Mouse (Mus musculus) heart, embryonic 11.5 days (tissue): ENCODE results near the gene Dot1l. TPM values are rescaled to one million over a fixed set of nuclear protein-coding genes. Genes with fewer than 3 reads are reported as not detected.
A peak's percentile ranks its signal among the peaks of the same experiment; 100 is the strongest.
"Not testable (repeated sequence)": the region's sequence is repeated elsewhere in the genome, so short reads cannot be mapped to it uniquely, and the experiment has no call there.

Experiments
- ATAC-seq: fragments of 200-750 bp; cut with Nextera tagmentation; replicated peaks from 2 replicates; pipeline ENCODE4 v1.8.0; 2017; ENCODE audit warnings: moderate library complexity; ENCODE audit not compliant: insufficient number of reproducible peaks, low FRiP score, low TSS enrichment
- H3K27ac ChIP-seq: fragments of 300-500 bp; sonication (generic); 2 replicates; pipeline ENCODE4 v1.5.1; 2014; ENCODE audit warnings: mild to moderate bottlenecking, low read depth, low read length
- H3K27me3 ChIP-seq: fragments of 300-500 bp; sonication (generic); 2 replicates; pipeline ENCODE4 v1.6.1; 2014; ENCODE audit warnings: mild to moderate bottlenecking, low read length, mixed read lengths; ENCODE audit not compliant: control insufficient read depth, insufficient read depth
- H3K36me3 ChIP-seq: fragments of 300-500 bp; sonication (generic); 2 replicates; pipeline ENCODE4 v1.6.1; 2014; ENCODE audit warnings: mild to moderate bottlenecking, low read length, moderate library complexity, mixed read lengths; ENCODE audit not compliant: control insufficient read depth, insufficient read depth
- H3K4me1 ChIP-seq: fragments of 300-500 bp; sonication (generic); 2 replicates; pipeline ENCODE4 v1.6.1; 2014; ENCODE audit warnings: low read length; ENCODE audit not compliant: control insufficient read depth, insufficient read depth
- H3K4me2 ChIP-seq: fragments of 300-500 bp; sonication (generic); 2 replicates; pipeline ENCODE4 v1.6.1; 2014; ENCODE audit warnings: mild to moderate bottlenecking, moderate library complexity
- H3K4me3 ChIP-seq: fragments of 300-500 bp; sonication (generic); 2 replicates; pipeline ENCODE4 v1.5.1; 2014; ENCODE audit warnings: low read depth, low read length
- H3K9ac ChIP-seq: fragments of 300-500 bp; sonication (generic); 2 replicates; pipeline ENCODE4 v1.6.1; 2014; ENCODE audit warnings: mild to moderate bottlenecking, low read depth, low read length, moderate library complexity
- H3K9me3 ChIP-seq: fragments of 300-500 bp; sonication (generic); replicated peaks from 2 replicates; pipeline ENCODE4 v1.6.1; 2016; ENCODE audit warnings: low read length; ENCODE audit not compliant: control insufficient read depth
- WGBS: fragments of 180-500 bp; shearing (Covaris S2); extraction: QIAGEN DNeasy Blood & Tissue Kit; methylation state at CpG from one replicate; pipeline ENCODE4 v1.1.7; 2014; ENCODE audit not compliant: insufficient replicate concordance; 5-methylcytosine and 5-hydroxymethylcytosine counted together
- polyA plus RNA-seq: library from polyadenylated mRNA; unstranded; fragments of >200 nt; fragmentation: Nextera tagmentation; extraction: Ambion mirVana; gene quantifications from 2 replicates; pipeline ENCODE4 v1.2.1, GENCODE M21; 2014

The Dot1l gene
- polyA plus RNA-seq, 1 experiment from 2014 or later = 27.3 TPM

GRCm38 (mm10) chr10:80824827-80825226, 69.8 kb downstream of the Dot1l start:
- WGBS = 60% methylated on average over 2 of the region's 2 CpGs
- peaks cover 7% of the 10 kb centered on the region for H3K36me3 ChIP-seq
- no peak overlapping the region for H3K9ac ChIP-seq
- H3K27ac ChIP-seq = no peak overlapping the region
- no peak for ATAC-seq
- H3K4me3 ChIP-seq = no peak overlapping the region
- H3K4me1 ChIP-seq = peaks cover 15% of the 10 kb centered on the region
- H3K4me2 ChIP-seq = no peak overlapping the region
- no peaks in the 10 kb centered on the region for H3K27me3 ChIP-seq
- no peaks in the 10 kb centered on the region for H3K9me3 ChIP-seq

DNA sequence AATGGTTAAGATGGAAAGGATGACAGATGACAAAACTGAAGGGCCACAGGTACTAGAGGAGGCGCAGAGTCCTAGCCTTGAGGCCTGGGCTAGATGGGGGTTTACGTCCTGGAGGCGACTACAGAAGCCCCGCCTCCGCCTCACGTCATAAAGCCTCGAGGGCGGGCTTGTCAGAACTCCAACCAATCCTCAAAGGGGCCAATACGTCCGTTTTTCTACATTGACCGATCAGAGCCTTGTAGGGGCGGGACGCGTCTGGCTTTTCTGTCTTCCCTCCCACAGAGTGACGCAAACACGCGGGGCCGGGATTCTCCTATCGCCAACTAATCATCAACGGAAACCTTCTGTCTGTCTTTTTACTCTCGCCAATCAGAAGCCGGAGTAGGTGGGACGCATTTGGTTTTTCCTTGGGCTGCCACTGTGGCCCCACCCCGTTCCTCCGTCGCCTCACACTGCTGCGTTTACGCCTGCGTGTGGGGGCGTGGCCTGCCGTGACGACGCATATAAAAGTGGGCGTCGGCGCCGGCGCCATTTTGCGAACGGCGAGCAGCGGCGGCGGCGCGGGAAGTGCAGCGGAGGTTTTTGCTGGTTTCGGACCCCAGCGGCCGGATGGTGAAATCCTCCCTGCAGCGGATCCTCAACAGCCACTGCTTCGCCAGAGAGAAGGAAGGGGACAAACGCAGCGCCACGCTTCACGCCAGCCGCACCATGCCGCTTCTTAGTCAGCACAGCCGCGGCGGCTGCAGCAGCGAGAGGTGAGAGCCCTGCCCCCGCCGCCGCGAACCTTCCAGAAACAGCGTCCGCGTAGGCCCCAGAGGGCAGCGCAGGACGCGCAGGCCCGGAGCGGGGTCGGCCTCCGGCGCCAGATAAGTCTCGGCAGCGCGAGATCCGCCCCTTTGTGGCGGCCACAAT, 71.4 kb downstream of the Dot1l start, which contains the start of gene Oaz1:
Oaz1 (plus strand) TSS at position 506 of the 912 bp plus-strand sequence.
- no peaks in the 10 kb centered on the region for H3K9me3 ChIP-seq
- ATAC-seq = peak; percentile 94
- peaks cover 29% of the 10 kb centered on the region for H3K4me1 ChIP-seq
- peak within 1 kb of the TSS; percentile 76 for H3K4me3 ChIP-seq
- H3K4me2 ChIP-seq = peak within 1 kb of the TSS; percentile 99
- H3K9ac ChIP-seq = peak within 1 kb of the TSS; percentile 90
- WGBS = under 1% methylated on average over 77 of the region's 82 CpGs
- peak within 1 kb of the TSS; percentile 94 for H3K27ac ChIP-seq
- no peaks in the 10 kb centered on the region for H3K27me3 ChIP-seq
- peaks cover 7% of the 10 kb centered on the region for H3K36me3 ChIP-seq

DNA sequence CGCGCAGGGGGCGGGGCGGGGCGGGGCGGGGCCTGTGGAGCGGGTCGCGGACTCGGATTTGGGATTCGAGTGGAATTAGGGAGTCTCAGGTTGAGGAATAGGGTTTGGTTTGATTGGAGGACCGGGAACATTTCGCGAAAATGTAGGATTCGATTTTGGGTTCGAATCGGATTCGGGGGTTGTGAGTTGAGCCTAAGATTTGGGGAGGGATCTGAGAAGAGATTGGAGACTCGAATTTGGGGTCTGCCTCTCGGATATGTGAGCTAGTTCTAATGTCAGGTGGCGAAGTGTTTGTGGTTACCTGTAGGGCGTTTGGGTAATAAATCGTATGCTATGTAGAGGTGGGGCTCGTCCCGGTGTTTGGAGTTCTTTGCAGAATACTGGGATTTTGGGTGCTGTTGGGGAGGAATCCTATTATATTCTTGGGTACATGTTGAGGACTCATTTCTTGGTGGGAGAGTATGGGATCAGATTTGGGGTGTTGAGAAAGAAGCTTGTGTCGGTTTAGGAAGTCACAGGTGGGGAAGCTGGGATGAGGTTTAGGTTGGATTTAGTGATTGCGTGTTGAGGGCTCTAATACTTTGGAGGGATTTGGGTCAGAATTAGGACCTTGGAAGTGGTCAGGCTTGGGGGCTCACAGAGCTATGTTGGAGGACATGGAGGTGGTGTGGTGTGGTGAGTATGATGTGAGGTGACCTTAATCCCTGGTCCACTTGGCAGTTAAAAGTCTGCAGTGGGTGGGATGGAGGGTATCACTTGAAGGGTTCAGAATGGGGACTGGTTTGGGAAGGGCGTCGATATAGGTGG, 72.3 kb downstream of the Dot1l start:
- H3K4me3 ChIP-seq = peak overlapping the region; percentile 76
- H3K4me1 ChIP-seq = peaks cover 30% of the 10 kb centered on the region
- WGBS = 8% methylated on average over 29 of the region's 29 CpGs
- peak overlapping the region; percentile 90 for H3K9ac ChIP-seq
- H3K4me2 ChIP-seq = peak overlapping the region; percentile 99
- peak overlapping the region; percentile 94 for H3K27ac ChIP-seq
- no peaks in the 10 kb centered on the region for H3K9me3 ChIP-seq
- H3K27me3 ChIP-seq = no peaks in the 10 kb centered on the region
- peaks cover 7% of the 10 kb centered on the region for H3K36me3 ChIP-seq
- no peak for ATAC-seq

DNA sequence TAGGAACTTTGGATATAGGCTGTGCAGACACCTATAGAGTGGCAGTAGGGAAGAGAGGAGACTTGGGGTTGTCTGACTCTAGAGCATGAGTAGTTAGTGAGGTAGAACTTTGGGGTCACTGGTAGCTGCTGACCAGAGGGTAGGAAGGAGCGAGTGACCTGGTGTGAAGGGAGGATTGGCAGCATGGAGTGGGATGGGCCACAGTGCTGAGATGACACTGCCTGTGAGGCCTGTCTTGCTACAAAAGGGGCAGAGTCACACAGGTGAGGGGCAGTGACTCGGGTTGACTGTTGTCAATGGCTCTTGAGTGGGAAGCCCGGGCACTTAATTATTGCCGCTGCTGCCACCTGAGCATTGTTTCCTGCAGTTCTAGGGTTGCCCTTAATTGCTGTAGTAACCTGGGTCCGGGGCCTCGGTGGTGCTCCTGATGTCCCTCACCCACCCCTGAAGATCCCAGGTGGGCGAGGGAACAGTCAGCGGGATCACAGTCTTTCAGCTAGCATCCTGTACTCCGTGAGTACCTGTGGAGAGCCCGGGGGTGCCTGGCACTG, 72.9 kb downstream of the Dot1l start:
- peak overlapping the region; percentile 90 for H3K9ac ChIP-seq
- H3K4me2 ChIP-seq = peak overlapping the region; percentile 99
- 76% methylated on average over 10 of the region's 10 CpGs for WGBS
- H3K27ac ChIP-seq = no peak overlapping the region
- ATAC-seq = no peak
- no peaks in the 10 kb centered on the region for H3K9me3 ChIP-seq
- H3K27me3 ChIP-seq = no peaks in the 10 kb centered on the region
- peaks cover 7% of the 10 kb centered on the region for H3K36me3 ChIP-seq
- H3K4me3 ChIP-seq = peak overlapping the region; percentile 76
- peaks cover 30% of the 10 kb centered on the region for H3K4me1 ChIP-seq

- not testable (repeated sequence) for H3K27ac ChIP-seq, H3K9ac ChIP-seq, ATAC-seq, H3K9me3 ChIP-seq, H3K4me3 ChIP-seq, H3K36me3 ChIP-seq, H3K27me3 ChIP-seq
- Histone ChIP-seq H3K4me1 (peaks cover 30% of the 10 kb centered on the region), H3K4me2 (peak overlapping the region; percentile 99)
- WGBS = 91% methylated on average over 9 of the region's 9 CpGs
Observed at GRCm38 (mm10) chr10:80828587-80828986, 73.6 kb downstream of the Dot1l start.

DNA sequence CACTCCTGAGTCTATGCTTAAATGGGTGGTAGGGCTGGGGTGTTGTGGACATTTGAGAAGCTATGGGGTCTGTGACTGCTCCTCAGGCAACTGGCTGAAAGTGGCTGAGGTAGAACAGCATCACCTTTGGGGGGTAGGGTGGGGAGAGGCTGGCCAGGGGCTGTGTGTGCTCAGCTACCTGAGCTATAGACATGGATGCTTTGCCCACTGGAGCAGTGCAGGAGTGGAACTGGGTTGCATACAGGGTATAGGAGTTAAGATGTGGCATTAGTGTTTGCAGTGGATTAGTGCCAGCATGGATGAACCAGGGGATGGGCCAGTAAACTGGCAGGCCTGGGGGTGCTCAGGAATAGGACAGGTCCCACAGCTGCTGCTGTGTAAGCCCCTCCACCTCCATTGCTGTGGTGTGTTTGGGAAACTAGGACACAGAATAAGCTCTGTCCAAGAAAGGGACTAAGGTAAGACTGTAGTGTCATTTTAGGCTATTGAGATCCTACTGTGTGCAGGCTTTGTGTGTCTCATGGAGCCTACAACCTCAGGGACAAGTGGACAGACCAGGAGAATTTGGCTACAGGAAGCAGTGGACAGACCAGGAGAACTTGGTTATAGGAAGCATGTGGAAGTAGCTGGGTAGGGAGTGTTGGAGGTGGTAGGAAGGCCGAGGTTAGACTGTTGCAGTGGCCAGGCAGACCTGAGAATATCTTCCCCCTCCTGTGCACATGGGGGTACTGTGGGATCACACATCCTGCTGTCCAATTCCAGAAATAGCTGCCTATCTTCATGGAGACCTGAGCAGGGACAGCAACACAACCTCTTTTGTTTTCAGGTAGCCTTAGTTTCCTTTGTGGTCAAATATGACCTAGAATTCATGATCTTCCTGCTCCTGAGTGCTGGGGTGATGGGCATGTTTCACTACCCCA, 74.6 kb downstream of the Dot1l start:
- Histone ChIP-seq H3K36me3 (peaks cover 7% of the 10 kb centered on the region), H3K9me3 (no peaks in the 10 kb centered on the region), H3K4me1 (peaks cover 30% of the 10 kb centered on the region), H3K4me3 (no peak overlapping the region), H3K27me3 (peaks cover 14% of the 10 kb centered on the region), H3K4me2 (no peak overlapping the region; the same call in 1 of the 2 replicates), H3K9ac (no peak overlapping the region), H3K27ac (no peak overlapping the region)
- 39% methylated on average over 1 of the region's 1 CpGs for WGBS
- no peak for ATAC-seq

DNA sequence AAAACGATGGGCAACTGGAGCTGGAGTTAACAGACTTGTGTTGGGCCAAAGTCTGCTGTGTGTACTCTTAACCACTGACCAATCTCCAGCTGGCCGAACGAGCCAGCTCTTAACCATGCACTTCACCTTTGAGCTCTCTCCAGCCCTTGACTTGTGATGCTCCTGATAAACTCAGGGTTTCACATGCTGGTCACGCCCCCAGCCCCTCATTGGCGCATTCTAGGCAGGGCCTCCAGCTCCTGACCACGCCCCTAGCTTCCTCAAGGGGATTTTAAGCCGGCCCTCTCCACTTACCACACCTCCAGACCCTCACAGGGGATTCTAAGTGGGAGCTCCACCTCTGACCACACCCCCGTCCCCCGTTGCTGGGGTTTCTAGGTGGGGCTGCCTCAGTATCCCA, 76.1 kb downstream of the Dot1l start:
- peaks cover 39% of the 10 kb centered on the region for H3K4me1 ChIP-seq
- 3% methylated on average over 9 of the region's 9 CpGs for WGBS
- H3K4me3 ChIP-seq = no peak overlapping the region
- H3K36me3 ChIP-seq = peaks cover 7% of the 10 kb centered on the region
- no peak overlapping the region for H3K4me2 ChIP-seq
- no peak overlapping the region for H3K9ac ChIP-seq
- no peaks in the 10 kb centered on the region for H3K9me3 ChIP-seq
- no peak overlapping the region for H3K27ac ChIP-seq
- no peak for ATAC-seq
- peaks cover 30% of the 10 kb centered on the region for H3K27me3 ChIP-seq
